Mouse (Mus musculus) liver, embryonic 14.5 days (tissue): ENCODE results near the gene Mpnd.

ENCODE experiments used
- CTCF ChIP-seq: IDR thresholded peaks from 2 replicates; pipeline ENCODE4 v1.5.1; 2016; ENCODE audit warnings: antibody characterized with exemption, low read depth, control low read depth
- EP300 ChIP-seq: IDR thresholded peaks from 2 replicates; pipeline ENCODE4 v1.6.1; 2016; ENCODE audit warnings: antibody characterized with exemption, low read depth

GRCm38 (mm10) chr17:56020400-56021084 is 15.0 kb downstream of the Mpnd start:
- TF ChIP-seq CTCF (no peak), EP300 (no peak)
